Mouse (Mus musculus) natural killer cell, adult 2 months (primary cell): ENCODE data around the gene Snx6.

Experiments
- DNase-seq, 2 experiments: peaks; one replicate each; pipeline ENCODE4 v3.0.0; 2022; ENCODE audit warnings: low spot score in 2 of 2

Snx6 gene

DNA sequence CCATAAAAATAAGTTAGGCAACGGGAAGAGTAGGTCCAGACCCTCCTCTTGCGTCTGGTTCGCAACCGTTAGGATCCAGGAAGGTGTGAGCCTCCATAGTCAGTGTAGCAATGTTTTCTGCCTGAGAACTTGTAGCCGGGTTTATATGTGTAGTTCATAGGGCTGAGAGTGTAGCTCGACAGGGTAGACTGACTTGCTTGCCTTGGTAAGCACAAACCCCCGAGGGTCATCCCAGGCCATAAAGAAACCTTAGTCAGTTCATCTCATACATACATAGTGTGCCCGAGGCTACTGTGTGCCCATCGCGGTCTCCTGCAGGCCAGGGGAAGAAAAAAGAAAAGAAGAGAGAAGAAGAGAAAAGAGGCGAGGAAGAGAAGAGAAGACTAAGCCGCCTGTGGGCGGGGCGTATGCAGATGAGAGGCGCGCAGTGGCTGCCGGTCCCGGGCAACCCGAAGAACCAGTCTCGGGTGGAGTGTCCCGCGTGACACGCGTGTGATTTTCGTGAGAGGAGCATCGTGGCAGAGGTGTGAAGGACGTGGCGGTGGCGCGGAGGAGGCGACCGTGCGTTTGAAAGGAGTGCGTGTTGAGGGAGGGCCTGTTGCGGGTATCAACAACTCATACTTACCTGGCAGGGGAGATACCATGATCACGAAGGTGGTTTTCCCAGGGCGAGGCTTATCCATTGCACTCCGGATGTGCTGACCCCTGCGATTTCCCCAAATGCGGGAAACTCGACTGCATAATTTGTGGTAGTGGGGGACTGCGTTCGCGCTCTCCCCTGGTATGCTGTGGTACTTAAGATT is 85.6 kb downstream of the Snx6 start:
- DNase-seq: peak in 1 of 2 experiments; percentile 19

DNA sequence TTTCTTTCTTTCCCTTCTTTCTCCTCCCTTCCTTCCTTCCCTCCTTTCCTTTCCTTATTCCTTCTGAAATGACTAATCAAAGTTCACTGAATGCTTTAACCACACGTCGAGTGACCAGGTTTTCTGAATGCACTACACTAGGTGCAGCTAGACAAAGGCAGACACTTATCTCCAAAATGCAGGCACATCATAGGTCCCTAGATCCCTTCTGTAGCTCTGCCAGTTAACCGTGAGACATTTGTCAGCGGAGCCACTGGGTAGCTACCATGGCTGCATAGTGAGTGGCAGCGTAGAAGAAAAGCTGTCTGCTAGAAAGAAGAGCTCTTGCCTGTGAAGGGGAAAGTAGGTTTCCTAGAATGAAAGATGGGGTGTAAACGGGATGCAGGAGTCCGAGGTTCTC is 96.1 kb downstream of the Snx6 start:
- no peak for DNase-seq

DNA sequence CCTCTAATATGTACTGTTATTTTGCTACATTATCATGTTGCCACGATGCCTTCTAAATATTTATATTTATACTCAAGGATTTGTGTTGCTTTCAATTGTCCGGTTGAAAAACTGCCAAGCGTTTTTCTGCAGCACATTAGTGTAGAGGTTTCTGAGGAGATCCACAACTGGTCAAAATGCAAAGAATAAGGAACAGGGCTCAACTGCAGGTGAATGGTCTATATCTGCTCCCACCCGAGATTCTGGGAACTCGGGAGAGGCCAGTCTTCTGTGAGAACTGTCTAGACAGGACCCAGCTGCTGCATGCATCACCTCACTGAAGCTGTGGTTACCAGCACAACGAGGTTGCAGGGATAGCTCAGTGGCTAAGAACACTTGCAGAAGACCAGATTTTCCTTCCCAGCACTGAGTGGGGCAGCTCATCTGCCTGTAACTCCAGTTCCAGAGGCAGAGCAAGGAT is 97.7 kb downstream of the Snx6 start:
- DNase-seq: no peak

DNA sequence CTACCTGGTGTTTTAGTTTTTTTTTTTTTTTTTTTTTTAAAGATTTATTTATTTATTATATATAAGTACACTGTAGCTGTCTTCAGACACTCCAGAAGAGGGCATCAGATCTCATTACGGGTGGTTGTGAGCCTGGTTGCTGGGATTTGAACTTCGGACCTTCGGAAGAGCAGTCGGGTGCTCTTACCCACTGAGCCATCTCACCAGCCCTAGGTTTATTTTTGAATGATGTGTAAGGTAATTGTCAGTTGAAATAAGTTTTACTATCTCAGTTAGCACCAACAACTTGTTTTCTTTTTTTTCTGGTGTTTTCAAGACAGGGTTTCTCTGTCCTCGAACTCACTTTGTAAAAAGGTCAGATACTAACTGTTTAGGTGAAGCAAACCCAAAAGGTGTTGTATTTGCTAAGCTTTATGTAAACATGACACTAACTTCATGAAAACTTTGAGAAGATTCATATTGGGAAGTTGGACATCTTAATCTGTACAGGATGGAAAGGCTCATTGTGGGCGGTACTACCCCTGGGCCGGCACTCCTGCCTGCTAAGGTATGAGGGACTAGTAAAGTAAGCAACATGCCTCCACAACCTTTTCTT is 98.4 kb downstream of the Snx6 start:
- DNase-seq: peak; percentile 41 to 49
